Mouse (Mus musculus) layer of hippocampus, adult 18-20 months (tissue): ENCODE results near the gene Gtf2f1. TPM values are rescaled to one million over a fixed set of nuclear protein-coding genes. Genes with fewer than 3 reads are reported as not detected.
A peak's percentile ranks its signal among the peaks of the same experiment; 100 is the strongest.
"Not testable (repeated sequence)": the region's sequence is repeated elsewhere in the genome, so short reads cannot be mapped to it uniquely, and the experiment has no call there.

Experiments used
- DNase-seq, 2 experiments: peaks; one replicate each; pipeline ENCODE4 v3.0.0; 2022; ENCODE audit warnings: low spot score in 2 of 2
- long read RNA-seq: library from polyadenylated mRNA; stranded (forward); transcript quantifications from one replicate; pipeline ENCODE4 v2.0.0, GENCODE M21; 2021
- total RNA-seq, 2 experiments: library from RNA; stranded (reverse); gene quantifications; 2 replicates each; pipeline ENCODE4 v1.2.3; 2021

Gtf2f1 gene
- 10 to 100 TPM; 67.3 to 68.6 TPM for total RNA-seq
- long read RNA-seq, transcript Gtf2f1-201 (13 exons, 1,717 nt), result major isoform, 52 of 66 reads
- long read RNA-seq, partial matches to known transcripts, result 4 of 66 reads
- long read RNA-seq, other reads (novel, unspliced or antisense), result 10 of 66 reads

DNA sequence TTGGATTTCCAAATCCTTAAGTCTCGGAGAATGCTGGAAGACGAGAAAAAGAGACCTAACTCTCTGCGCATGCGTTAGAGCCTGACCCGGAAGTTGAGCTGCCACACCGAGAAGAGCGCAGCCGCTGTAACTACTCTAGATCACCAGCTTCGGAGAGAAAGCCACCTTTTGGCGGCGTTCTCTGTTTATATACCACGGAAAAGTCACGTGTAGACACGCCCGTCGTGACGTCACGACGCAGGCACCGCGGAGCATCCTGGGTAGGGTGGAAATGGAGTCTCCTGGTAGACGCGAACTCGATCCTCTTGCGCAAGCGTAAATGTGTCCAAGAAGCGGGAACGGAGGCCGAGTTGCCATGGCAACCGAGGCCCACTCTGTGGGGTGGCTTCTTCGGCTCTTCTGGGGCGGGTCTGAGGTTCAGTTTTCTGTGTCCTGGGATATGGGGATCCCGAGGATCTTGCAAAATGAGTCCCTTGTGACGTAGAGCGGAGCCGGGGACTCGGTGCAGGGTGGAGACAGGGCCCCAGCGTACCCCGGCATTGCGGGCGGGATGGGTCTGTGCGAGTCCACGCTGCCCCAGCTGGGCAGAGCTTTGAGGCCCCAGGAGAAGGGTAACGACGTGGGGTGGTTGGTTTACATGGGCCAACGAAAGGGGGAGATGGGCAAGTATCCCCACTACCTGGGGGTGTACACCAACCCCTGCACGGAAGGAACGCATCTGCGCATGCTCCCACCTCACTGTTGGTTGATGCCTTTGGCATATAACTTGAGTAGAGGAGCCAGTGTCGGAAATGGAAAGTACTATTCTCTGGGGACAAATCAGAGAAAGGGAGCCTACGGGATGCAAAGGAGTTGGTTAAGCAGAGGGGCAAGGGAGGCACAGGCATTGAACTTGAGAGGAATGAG, at the start of gene Gtf2f1, which contains the start of gene Gm17949:
Gene Gtf2f1, minus strand, starts transcription at position 53 of the 906 bp plus-strand sequence.
Gene Gm17949, plus strand, starts transcription at position 234 of the 906 bp plus-strand sequence.
- peak; percentile 91 to 99 for DNase-seq

DNA sequence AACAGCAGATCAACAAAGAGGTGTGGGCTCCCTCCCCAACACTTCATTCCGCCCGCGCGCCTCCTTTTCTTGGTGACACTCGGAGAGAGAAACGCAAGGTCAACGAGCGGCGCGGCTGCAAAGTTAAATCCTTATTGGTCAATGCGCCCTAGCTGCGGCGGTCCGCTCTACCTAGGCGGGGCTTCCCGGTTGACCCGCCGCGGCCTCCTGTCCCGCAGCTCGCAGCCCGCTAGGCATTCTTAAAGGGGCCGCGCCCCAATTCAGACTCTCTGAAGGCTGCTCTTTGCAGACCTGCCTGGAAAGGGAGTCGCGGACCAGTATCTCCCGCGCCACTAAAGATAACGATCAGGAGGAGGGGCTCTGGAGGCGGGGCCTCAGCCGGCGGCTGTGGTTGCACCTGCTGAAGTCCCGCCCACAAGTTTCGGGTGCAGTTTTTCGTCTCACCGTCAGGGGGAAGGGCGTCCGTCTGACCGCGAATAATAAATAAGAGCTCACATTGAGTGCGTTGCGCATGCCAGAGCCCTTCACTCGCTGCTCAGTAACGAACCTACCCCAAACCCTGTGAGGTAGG, 49.2 kb upstream of the Gtf2f1 start:
- peak; percentile 96 to 98 for DNase-seq

DNA sequence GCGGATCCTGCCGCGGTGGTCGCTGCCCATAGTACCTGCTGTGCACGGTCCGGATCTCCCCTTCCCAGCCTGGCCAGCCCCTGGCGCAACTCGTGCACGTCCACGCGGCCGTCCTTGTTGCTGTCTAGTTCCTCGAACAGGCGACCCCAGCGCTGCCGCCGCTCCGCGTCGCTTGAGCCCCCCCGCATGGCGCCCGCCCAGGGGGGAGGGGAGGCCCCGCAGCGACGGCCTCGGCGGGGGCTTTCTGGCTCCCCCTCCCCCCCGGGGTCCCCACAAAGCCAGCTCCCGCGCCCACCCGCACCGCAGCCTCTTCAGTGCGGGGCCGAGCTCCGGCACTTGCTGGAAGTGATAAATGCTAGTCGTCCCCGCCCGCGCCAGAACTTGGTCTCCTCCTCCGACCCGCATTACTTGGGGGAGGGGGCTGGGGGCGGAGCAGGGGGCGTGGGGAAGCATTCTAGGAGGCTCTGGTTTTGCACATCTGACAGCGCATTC, 48.4 kb upstream of the Gtf2f1 start, which contains the start of gene Slc25a23:
Gene Slc25a23, minus strand, starts transcription at position 378 of the 492 bp plus-strand sequence.
- DNase-seq, result peak; percentile 75 to 83

GRCm38 (mm10) chr17:57058891-57059485, 47.9 kb upstream of the Gtf2f1 start, which contains the start of gene Crb3:
Gene Crb3 (plus strand): TSS chr17:57059105.
- DNase-seq, result peak in 1 of 2 experiments; percentile 17

GRCm38 (mm10) chr17:57056246-57056645, 45.2 kb upstream of the Gtf2f1 start:
- no peak for DNase-seq

DNA sequence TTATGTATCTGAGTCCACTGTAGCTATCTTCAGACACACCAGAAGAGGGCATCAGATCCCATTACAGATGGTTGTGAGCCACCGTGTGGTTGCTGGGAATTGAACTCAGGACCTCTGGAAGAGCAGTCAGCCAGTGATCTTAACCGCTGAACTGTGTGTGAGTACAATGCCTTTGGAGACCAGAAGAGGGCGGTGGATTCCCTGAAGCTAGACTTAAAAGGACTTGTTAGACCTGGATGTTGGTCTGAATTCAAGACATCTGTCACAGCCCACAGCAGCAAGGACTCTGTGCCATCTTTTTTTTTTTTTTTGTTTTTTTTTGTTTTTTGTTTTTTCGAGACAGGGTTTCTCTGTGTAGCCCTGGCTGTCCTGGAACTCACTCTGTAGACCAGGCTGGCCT, 40.6 kb upstream of the Gtf2f1 start:
- DNase-seq, result not testable (repeated sequence)

DNA sequence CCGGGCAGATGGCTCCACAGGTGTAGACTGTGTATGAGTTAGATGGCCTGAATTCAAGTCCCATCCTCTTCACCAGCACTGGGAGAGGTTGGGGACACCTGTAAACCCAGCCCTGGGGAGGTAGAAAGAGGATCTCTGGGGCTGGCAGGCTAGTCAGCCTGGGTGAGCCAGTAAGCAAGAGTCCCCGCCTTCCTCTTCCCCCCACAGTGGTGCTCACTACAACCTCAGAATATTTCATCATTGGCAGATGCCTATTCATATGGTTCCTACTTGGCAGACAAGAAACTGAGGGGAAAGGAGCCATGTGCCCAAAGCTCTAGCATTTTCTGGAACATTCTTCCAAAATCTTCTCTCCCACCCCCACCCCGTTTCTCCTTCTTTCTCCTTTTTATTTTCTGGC, 37.7 kb upstream of the Gtf2f1 start:
- DNase-seq, result no peak

DNA sequence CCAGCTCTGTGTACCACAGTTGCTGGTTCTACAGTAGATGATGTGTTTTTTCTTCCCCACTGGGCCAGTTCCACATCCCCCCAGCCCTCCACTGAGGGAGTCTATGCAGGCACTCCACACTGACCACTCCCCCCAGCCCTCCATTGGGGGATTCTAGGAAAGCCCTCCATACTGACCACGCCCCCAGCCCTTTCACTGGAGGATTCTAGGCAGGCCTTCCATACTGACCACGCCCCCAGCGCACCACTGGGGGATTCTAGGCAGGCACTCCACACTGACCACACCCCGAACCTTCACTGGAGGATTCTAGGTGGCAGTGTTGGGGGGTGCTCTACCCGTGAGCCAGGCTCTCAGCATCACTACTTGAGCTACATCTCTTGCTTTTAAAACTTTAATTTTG, 36.3 kb upstream of the Gtf2f1 start:
- DNase-seq, result no peak

GRCm38 (mm10) chr17:57041554-57041953, 30.5 kb upstream of the Gtf2f1 start, which contains the start of gene Slc25a41:
Gene Slc25a41 (minus strand): TSS chr17:57041654.
- DNase-seq, result no peak

- no peak for DNase-seq
These were observed 27.9 kb upstream of the Gtf2f1 start for GRCm38 (mm10) chr17:57038978-57039377.

- no peak for DNase-seq
These were observed 21.8 kb upstream of the Gtf2f1 start for GRCm38 (mm10) chr17:57032854-57033253.

GRCm38 (mm10) chr17:57031661-57032420, 20.8 kb upstream of the Gtf2f1 start:
- peak; percentile 100 for DNase-seq

DNA sequence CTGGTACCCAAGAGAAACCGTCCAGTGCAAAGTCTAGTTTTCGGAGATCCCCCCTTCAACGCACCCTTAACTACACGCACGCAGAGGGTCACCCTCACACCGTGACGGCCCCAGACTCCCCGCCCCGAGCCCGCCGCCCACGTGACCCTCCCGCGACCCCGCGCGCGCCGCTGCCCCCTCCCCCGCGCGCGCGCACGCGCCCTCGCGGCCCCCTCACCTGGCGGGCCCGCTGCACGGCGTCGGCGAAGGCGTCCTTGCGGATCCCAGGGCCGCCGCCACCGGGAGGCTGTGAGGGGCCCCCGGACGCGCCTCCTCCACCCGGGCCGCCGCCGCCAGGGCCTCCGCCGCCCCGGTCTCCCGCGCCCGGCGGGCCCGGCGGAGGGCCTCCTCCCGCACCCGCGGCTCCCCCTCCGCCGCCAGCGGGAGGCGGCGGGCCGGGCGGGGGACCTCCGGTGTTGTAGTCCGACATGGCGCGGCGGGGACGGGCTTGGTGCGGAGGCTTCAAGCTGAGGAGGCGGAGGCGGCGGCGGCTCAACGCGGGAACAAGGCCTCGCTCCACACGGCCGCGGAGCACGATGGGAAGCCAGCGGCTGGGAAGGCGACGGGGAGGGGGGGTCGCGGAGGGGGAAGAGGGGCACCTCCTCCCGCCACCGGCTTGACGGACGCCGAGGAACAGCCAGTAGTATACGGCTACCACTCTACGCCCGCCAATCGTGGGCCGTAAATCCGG, 20.0 kb upstream of the Gtf2f1 start, which contains the start of gene Khsrp:
Gene Khsrp, minus strand, starts transcription at position 592 of the 730 bp plus-strand sequence.
- DNase-seq, result no peak

DNA sequence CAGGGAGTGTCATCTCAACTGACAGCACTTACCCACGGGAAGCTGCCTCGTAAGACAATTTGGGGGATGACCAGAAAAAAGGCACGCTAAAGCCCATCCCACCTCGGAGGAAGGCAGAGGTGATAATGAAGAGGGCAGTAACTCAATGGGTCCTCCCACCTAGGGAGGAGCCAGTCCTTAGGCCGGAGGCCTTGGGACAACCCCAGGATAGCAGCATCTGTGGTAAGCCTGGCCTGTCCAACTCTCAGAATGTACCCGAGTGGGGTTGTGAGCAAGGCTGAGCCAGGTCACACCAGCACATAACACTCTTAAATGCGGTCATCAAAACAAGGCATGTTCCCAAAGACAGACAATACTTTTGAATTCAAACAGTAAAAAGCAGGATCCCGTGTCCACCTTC, 18.6 kb upstream of the Gtf2f1 start:
- DNase-seq, result no peak

GRCm38 (mm10) chr17:57027471-57027870, 16.4 kb upstream of the Gtf2f1 start:
- no peak for DNase-seq

- no peak for DNase-seq
These were observed 9.9 kb upstream of the Gtf2f1 start for GRCm38 (mm10) chr17:57020960-57021359.

DNA sequence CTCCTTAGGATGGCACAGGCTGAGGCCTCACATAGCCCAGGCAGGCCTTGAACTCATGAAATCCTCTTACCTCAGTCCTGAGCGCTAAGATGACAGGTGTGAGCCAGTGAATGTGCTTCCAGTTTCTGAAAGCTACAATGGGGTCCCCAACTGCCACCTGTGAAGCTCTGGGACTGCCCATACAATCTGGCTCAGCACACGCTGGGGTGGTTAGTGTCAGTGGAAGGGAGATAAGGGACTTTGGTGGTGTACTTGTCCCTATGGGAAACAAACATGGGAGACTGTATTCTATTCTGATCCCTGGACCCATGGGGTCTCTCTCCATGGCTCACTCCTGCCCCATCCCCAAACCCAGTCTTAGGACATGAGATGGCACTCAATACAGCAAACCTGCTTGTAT, 8.6 kb upstream of the Gtf2f1 start:
- DNase-seq, result no peak

GRCm38 (mm10) chr17:57012245-57012795, 1.2 kb upstream of the Gtf2f1 start:
- DNase-seq, result no peak

DNA sequence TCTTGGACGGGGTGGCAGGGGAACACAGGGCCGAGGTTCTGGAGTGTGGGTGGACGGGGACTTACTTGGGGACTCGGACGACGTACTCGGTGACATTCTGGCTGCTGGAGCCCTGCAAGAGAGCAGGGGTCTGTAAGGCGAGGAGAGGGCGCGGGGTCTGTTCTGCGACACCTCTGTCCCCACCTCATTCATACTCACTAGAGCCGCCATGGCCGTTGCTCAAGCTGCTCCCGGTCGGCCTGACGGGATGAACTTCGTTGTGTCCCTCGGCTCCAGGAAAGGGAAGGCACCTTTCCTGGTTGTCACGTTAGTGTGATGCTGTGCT, 215 bp downstream of the Gtf2f1 start:
- DNase-seq, result no peak
